Mouse (Mus musculus): ENCODE measurements at regions not wholly inside any gene's neighbourhood (a gene's known extent, or its start where the extent isn't known, plus 50 kb on each side); places are given as distances from the start of the nearest gene placed in this dataset.

GRCm38 (mm10) chr16:66086499-66086898 lies 271.4 kb downstream of the Vgll3 start:
- WGBS = 19% methylated on average over 1 of the region's 1 CpGs
- no peak overlapping the region for H3K9ac ChIP-seq (ENCODE audit: low read depth, low read length)
- no peaks in the 10 kb centered on the region for H3K4me1 ChIP-seq (replicated peaks; ENCODE audit: control insufficient read depth, insufficient read depth, low read length)
- H3K9me3 ChIP-seq (ENCODE audit: control insufficient read depth, low read length) = no peaks in the 10 kb centered on the region
- no peak overlapping the region for H3K4me2 ChIP-seq (replicated peaks; ENCODE audit: low read depth, low read length)
- H3K27me3 ChIP-seq (ENCODE audit: control insufficient read depth, insufficient read depth, low read length) = no peaks in the 10 kb centered on the region
- no peak overlapping the region for H3K4me3 ChIP-seq (ENCODE audit: low read depth, low read length)
- ATAC-seq (ENCODE audit: low FRiP score) (peak; percentile 52; the same call in 1 of the 2 replicates), DNase-seq (ENCODE audit: low spot score) (peak; percentile 19)
- H3K36me3 ChIP-seq (ENCODE audit: control insufficient read depth, insufficient read depth, low read length) = no peaks in the 10 kb centered on the region
- H3K27ac ChIP-seq (ENCODE audit: low read depth, low read length) = no peak overlapping the region

GRCm38 (mm10) chr16:66092766-66093165 lies 277.7 kb downstream of the Vgll3 start:
- H3K36me3 ChIP-seq (ENCODE audit: control insufficient read depth, insufficient read depth, low read length) = no peaks in the 10 kb centered on the region
- no peak overlapping the region for H3K4me2 ChIP-seq (replicated peaks; ENCODE audit: low read depth, low read length)
- H3K4me3 ChIP-seq (ENCODE audit: low read depth, low read length) = no peak overlapping the region
- ATAC-seq (ENCODE audit: low FRiP score) = no peak
- H3K4me1 ChIP-seq (replicated peaks; ENCODE audit: control insufficient read depth, insufficient read depth, low read length) = no peaks in the 10 kb centered on the region
- no peaks in the 10 kb centered on the region for H3K27me3 ChIP-seq (ENCODE audit: control insufficient read depth, insufficient read depth, low read length)
- 55% methylated on average over 4 of the region's 4 CpGs for WGBS
- DNase-seq (ENCODE audit: low spot score) = no peak
- H3K9ac ChIP-seq (ENCODE audit: low read depth, low read length) = no peak overlapping the region
- no peak overlapping the region for H3K27ac ChIP-seq (ENCODE audit: low read depth, low read length)
- H3K9me3 ChIP-seq (ENCODE audit: control insufficient read depth, low read length) = no peaks in the 10 kb centered on the region

GRCm38 (mm10) chr16:66095682-66096081 lies 280.6 kb downstream of the Vgll3 start:
- no peak for ATAC-seq (ENCODE audit: low FRiP score)
- no peak overlapping the region for H3K27ac ChIP-seq (ENCODE audit: low read depth, low read length)

GRCm38 (mm10) chr16:66117930-66118329 lies 302.9 kb downstream of the Vgll3 start:
- no peak overlapping the region for H3K9ac ChIP-seq (ENCODE audit: low read depth, low read length)
- no peaks in the 10 kb centered on the region for H3K27me3 ChIP-seq (ENCODE audit: control insufficient read depth, insufficient read depth, low read length)
- no peaks in the 10 kb centered on the region for H3K9me3 ChIP-seq (ENCODE audit: control insufficient read depth, low read length)
- ATAC-seq (ENCODE audit: low FRiP score) (no peak), DNase-seq (ENCODE audit: low spot score) (no peak)
- no peak overlapping the region for H3K4me3 ChIP-seq (ENCODE audit: low read depth, low read length)
- WGBS = 97% methylated on average over 3 of the region's 3 CpGs
- no peak overlapping the region for H3K4me2 ChIP-seq (replicated peaks; ENCODE audit: low read depth, low read length)
- H3K4me1 ChIP-seq (replicated peaks; ENCODE audit: control insufficient read depth, insufficient read depth, low read length) = no peaks in the 10 kb centered on the region
- H3K27ac ChIP-seq (ENCODE audit: low read depth, low read length) = no peak overlapping the region
- H3K36me3 ChIP-seq (ENCODE audit: control insufficient read depth, insufficient read depth, low read length) = no peaks in the 10 kb centered on the region

More at GRCm38 (mm10) chr16:66095682-66096081, 280.6 kb downstream of the Vgll3 start:
- H3K27me3 ChIP-seq (ENCODE audit: control insufficient read depth, insufficient read depth, low read length) = no peaks in the 10 kb centered on the region
- no peaks in the 10 kb centered on the region for H3K4me1 ChIP-seq (replicated peaks; ENCODE audit: control insufficient read depth, insufficient read depth, low read length)
- no peak for DNase-seq (ENCODE audit: low spot score)
- no peak overlapping the region for H3K4me2 ChIP-seq (replicated peaks; ENCODE audit: low read depth, low read length)
- no peaks in the 10 kb centered on the region for H3K9me3 ChIP-seq (ENCODE audit: control insufficient read depth, low read length)
- H3K36me3 ChIP-seq (ENCODE audit: control insufficient read depth, insufficient read depth, low read length) = no peaks in the 10 kb centered on the region
- 85% methylated on average over 7 of the region's 7 CpGs for WGBS
- no peak overlapping the region for H3K4me3 ChIP-seq (ENCODE audit: low read depth, low read length)
- no peak overlapping the region for H3K9ac ChIP-seq (ENCODE audit: low read depth, low read length)

- Histone ChIP-seq H3K4me3 (ENCODE audit: low read depth, low read length) (no peak overlapping the region), H3K36me3 (ENCODE audit: control insufficient read depth, insufficient read depth, low read length) (no peaks in the 10 kb centered on the region), H3K27ac (ENCODE audit: low read depth, low read length) (no peak overlapping the region), H3K4me2 (replicated peaks; ENCODE audit: low read depth, low read length) (no peak overlapping the region), H3K4me1 (replicated peaks; ENCODE audit: control insufficient read depth, insufficient read depth, low read length) (no peaks in the 10 kb centered on the region), H3K27me3 (ENCODE audit: control insufficient read depth, insufficient read depth, low read length) (no peaks in the 10 kb centered on the region), H3K9me3 (ENCODE audit: control insufficient read depth, low read length) (no peaks in the 10 kb centered on the region), H3K9ac (ENCODE audit: low read depth, low read length) (no peak overlapping the region)
- DNase-seq (ENCODE audit: low spot score) (no peak), ATAC-seq (ENCODE audit: low FRiP score) (no peak)
- WGBS = 86% methylated on average over 3 of the region's 3 CpGs
These were observed 322.7 kb downstream of the Vgll3 start for GRCm38 (mm10) chr16:66137755-66138154.

- H3K4me1 ChIP-seq (replicated peaks; ENCODE audit: control insufficient read depth, insufficient read depth, low read length) = no peaks in the 10 kb centered on the region
- H3K36me3 ChIP-seq (ENCODE audit: control insufficient read depth, insufficient read depth, low read length) = no peaks in the 10 kb centered on the region
- H3K27ac ChIP-seq (ENCODE audit: low read depth, low read length) = no peak overlapping the region
- H3K4me3 ChIP-seq (ENCODE audit: low read depth, low read length) = no peak overlapping the region
- no peaks in the 10 kb centered on the region for H3K27me3 ChIP-seq (ENCODE audit: control insufficient read depth, insufficient read depth, low read length)
- H3K4me2 ChIP-seq (replicated peaks; ENCODE audit: low read depth, low read length) = no peak overlapping the region
- H3K9me3 ChIP-seq (ENCODE audit: control insufficient read depth, low read length) = no peaks in the 10 kb centered on the region
- DNase-seq (ENCODE audit: low spot score) (no peak), ATAC-seq (ENCODE audit: low FRiP score) (no peak)
- H3K9ac ChIP-seq (ENCODE audit: low read depth, low read length) = no peak overlapping the region
These were observed 329.7 kb downstream of the Vgll3 start for GRCm38 (mm10) chr16:66144765-66145164.

GRCm38 (mm10) chr16:66145280-66145679 lies 330.2 kb downstream of the Vgll3 start:
- DNase-seq (ENCODE audit: low spot score) (no peak), ATAC-seq (ENCODE audit: low FRiP score) (no peak)
- no peaks in the 10 kb centered on the region for H3K9me3 ChIP-seq (ENCODE audit: control insufficient read depth, low read length)
- H3K27ac ChIP-seq (ENCODE audit: low read depth, low read length) = no peak overlapping the region
- H3K4me1 ChIP-seq (replicated peaks; ENCODE audit: control insufficient read depth, insufficient read depth, low read length) = no peaks in the 10 kb centered on the region
- WGBS = 54% methylated on average over 1 of the region's 1 CpGs
- H3K27me3 ChIP-seq (ENCODE audit: control insufficient read depth, insufficient read depth, low read length) = no peaks in the 10 kb centered on the region
- no peak overlapping the region for H3K4me2 ChIP-seq (replicated peaks; ENCODE audit: low read depth, low read length)
- no peaks in the 10 kb centered on the region for H3K36me3 ChIP-seq (ENCODE audit: control insufficient read depth, insufficient read depth, low read length)
- H3K4me3 ChIP-seq (ENCODE audit: low read depth, low read length) = no peak overlapping the region
- no peak overlapping the region for H3K9ac ChIP-seq (ENCODE audit: low read depth, low read length)

GRCm38 (mm10) chr16:66168289-66168688 lies 353.2 kb downstream of the Vgll3 start:
- H3K4me3 ChIP-seq (ENCODE audit: low read depth, low read length) = no peak overlapping the region
- ATAC-seq (ENCODE audit: low FRiP score) (no peak), DNase-seq (ENCODE audit: low spot score) (no peak)
- no peaks in the 10 kb centered on the region for H3K27me3 ChIP-seq (ENCODE audit: control insufficient read depth, insufficient read depth, low read length)
- WGBS = 94% methylated on average over 2 of the region's 2 CpGs
- no peaks in the 10 kb centered on the region for H3K4me1 ChIP-seq (replicated peaks; ENCODE audit: control insufficient read depth, insufficient read depth, low read length)
- no peaks in the 10 kb centered on the region for H3K9me3 ChIP-seq (ENCODE audit: control insufficient read depth, low read length)
- no peaks in the 10 kb centered on the region for H3K36me3 ChIP-seq (ENCODE audit: control insufficient read depth, insufficient read depth, low read length)
- H3K9ac ChIP-seq (ENCODE audit: low read depth, low read length) = no peak overlapping the region
- H3K27ac ChIP-seq (ENCODE audit: low read depth, low read length) = no peak overlapping the region
- H3K4me2 ChIP-seq (replicated peaks; ENCODE audit: low read depth, low read length) = no peak overlapping the region

- Histone ChIP-seq H3K9ac (ENCODE audit: low read depth, low read length) (no peak overlapping the region), H3K27ac (ENCODE audit: low read depth, low read length) (no peak overlapping the region), H3K9me3 (ENCODE audit: control insufficient read depth, low read length) (no peaks in the 10 kb centered on the region), H3K4me3 (ENCODE audit: low read depth, low read length) (no peak overlapping the region), H3K4me1 (replicated peaks; ENCODE audit: control insufficient read depth, insufficient read depth, low read length) (no peaks in the 10 kb centered on the region), H3K27me3 (ENCODE audit: control insufficient read depth, insufficient read depth, low read length) (no peaks in the 10 kb centered on the region), H3K36me3 (ENCODE audit: control insufficient read depth, insufficient read depth, low read length) (no peaks in the 10 kb centered on the region), H3K4me2 (replicated peaks; ENCODE audit: low read depth, low read length) (no peak overlapping the region)
- peak; percentile 63 for DNase-seq (ENCODE audit: low spot score)
- WGBS = 33% methylated on average over 2 of the region's 2 CpGs
- peak; percentile 53; the same call in 1 of the 2 replicates for ATAC-seq (ENCODE audit: low FRiP score)
These were observed 375.7 kb downstream of the Vgll3 start for GRCm38 (mm10) chr16:66190801-66191200.

All from hindbrain, embryonic 11.5 days (tissue).